Mouse (Mus musculus) gastrocnemius, adult 18-20 months (tissue): Measurements from ENCODE around the gene Espl1. TPM values are rescaled to one million over a fixed set of nuclear protein-coding genes. Genes with fewer than 3 reads are reported as not detected.

Experiments used
- DNase-seq: peaks from one replicate; pipeline ENCODE4 v3.0.0; 2021; ENCODE audit warnings: low spot score
- total RNA-seq, 2 experiments: library from RNA; stranded (reverse); gene quantifications; 2 replicates each; pipeline ENCODE4 v1.2.3; 2021

The Espl1 gene
- total RNA-seq, 2 experiments from 2014 or later = 0.21 to 0.36 TPM

- no peak for DNase-seq
Measured at GRCm38 (mm10) chr15:102370727-102371126, 74.7 kb downstream of the Espl1 start.

Other genes with a start within 250 kb of the Espl1 start
- gene Eif4b, start 222.5 kb upstream of the Espl1 start, total RNA-seq = 100 to 1,000 TPM; 224 to 227 TPM
- 10 to 100 TPM; 31.3 to 31.6 TPM for gene Tns2, start 195.9 kb upstream of the Espl1 start, total RNA-seq
- 1 to 10 TPM; 4.9 to 7.7 TPM for gene Spryd3, start 160.0 kb upstream of the Espl1 start, total RNA-seq
- gene Igfbp6, start 151.9 kb upstream of the Espl1 start, total RNA-seq = 10 to 100 TPM; 32.2 to 50.3 TPM
- under 1 TPM in 1 of 2 experiments, not detected in 1; 0.09 TPM for gene Soat2, start 145.7 kb upstream of the Espl1 start, total RNA-seq
- 10 to 100 TPM; 24.0 to 29.0 TPM for gene Zfp740, start 93.0 kb upstream of the Espl1 start, total RNA-seq
- 1 to 10 TPM; 5.9 to 7.8 TPM for gene Csad, start 91.5 kb upstream of the Espl1 start, total RNA-seq
- 1 to 10 TPM; 1.1 to 1.2 TPM for gene Itgb7, start 64.3 kb upstream of the Espl1 start, total RNA-seq
- gene Rarg, start 38.7 kb upstream of the Espl1 start, total RNA-seq = 10 to 100 TPM in 1 of 2 experiments, 1 to 10 TPM in 1; 5.9 to 11.6 TPM
- gene Gm9918, start 25.7 kb upstream of the Espl1 start, total RNA-seq = not detected
- 10 to 100 TPM; 15.7 to 16.4 TPM for gene Mfsd5, start 16.8 kb upstream of the Espl1 start, total RNA-seq
- gene Pfdn5, start 29.9 kb downstream of the Espl1 start, total RNA-seq = 100 to 1,000 TPM; 264 to 302 TPM
- 10 to 100 TPM; 12.9 to 20.2 TPM for gene Myg1, start 35.4 kb downstream of the Espl1 start, total RNA-seq
- gene Aaas, start 54.5 kb downstream of the Espl1 start, total RNA-seq = 10 to 100 TPM in 1 of 2 experiments, 1 to 10 TPM in 1; 6.6 to 11.4 TPM
- gene Sp7, start 70.9 kb downstream of the Espl1 start, total RNA-seq = not detected
- gene Sp1, start 109.9 kb downstream of the Espl1 start, total RNA-seq = 10 to 100 TPM; 16.1 to 19.3 TPM
- 10 to 100 TPM; 11.1 to 17.7 TPM for gene Amhr2, start 149.1 kb downstream of the Espl1 start, total RNA-seq
- 10 to 100 TPM; 20.4 to 23.2 TPM for gene Prr13, start 162.8 kb downstream of the Espl1 start, total RNA-seq
- gene Pcbp2, start 174.3 kb downstream of the Espl1 start, total RNA-seq = 100 to 1,000 TPM; 403 to 410 TPM
- gene Gm10337, start 207.5 kb downstream of the Espl1 start, total RNA-seq = not detected
- gene Map3k12, start 220.8 kb downstream of the Espl1 start, total RNA-seq = 1 to 10 TPM in 1 of 2 experiments, under 1 TPM in 1; 0.82 to 1.5 TPM
- 10 to 100 TPM; 28.2 to 33.3 TPM for gene Tarbp2, start 221.9 kb downstream of the Espl1 start, total RNA-seq
- gene Npff, start 228.7 kb downstream of the Espl1 start, total RNA-seq = 1 to 10 TPM; 1.5 to 1.8 TPM